Mouse (Mus musculus): Measurements from ENCODE around the gene Plaa. TPM values are rescaled to one million over a fixed set of nuclear protein-coding genes. Genes with fewer than 3 reads are reported as not detected.
"Not testable (repeated sequence)": the region's sequence is repeated elsewhere in the genome, so short reads cannot be mapped to it uniquely, and the experiment has no call there.

Plaa gene
- 67.1 and 68.3 TPM in 2 replicates for polyA plus RNA-seq (2015; fragmentation: Nextera tagmentation; extraction: Ambion mirVana)

DNA sequence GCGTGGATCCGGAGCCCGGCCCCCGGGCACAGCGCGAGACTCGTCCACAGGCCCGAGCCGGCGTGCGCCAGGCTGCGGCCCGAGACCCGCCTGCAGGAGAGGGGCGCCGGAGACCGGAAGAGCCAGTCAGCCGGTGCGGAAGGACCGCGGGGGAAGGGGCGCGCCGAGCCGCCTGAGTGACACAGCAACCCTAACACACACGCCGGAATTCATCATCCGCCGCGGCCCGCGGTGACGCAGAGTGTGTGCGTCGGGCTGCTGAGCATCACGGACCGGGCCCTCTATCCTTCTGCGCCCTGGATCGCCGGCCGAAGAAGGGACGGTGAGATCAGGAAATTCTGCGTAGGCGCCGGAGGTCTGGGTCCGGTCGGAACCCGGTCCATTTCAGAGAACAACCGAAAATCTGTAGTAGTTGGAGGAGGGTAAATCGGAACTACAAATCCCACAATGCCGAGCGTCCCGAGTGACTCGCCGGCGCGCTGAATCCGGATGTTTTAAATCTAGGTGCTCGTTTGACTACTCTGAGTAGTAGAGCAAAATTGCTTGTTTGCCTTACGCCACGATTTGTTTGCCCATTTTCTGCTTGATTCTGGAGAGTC, at the start of gene Plaa:
Plaa (minus strand) TSS at position 214 of the 599 bp plus-strand sequence.
- Histone ChIP-seq H3K4me1 (peaks cover 17% of the 10 kb centered on the region), H3K9ac (peak within 1 kb of the TSS; percentile 96), H3K9me3 (no peaks in the 10 kb centered on the region), H3K27me3 (no peaks in the 10 kb centered on the region), H3K4me3 (peak within 1 kb of the TSS; percentile 66), H3K27ac (peak within 1 kb of the TSS; percentile 88), H3K4me2 (peak within 1 kb of the TSS; percentile 80), H3K36me3 (no peaks in the 10 kb centered on the region)
- peak; percentile 100 for ATAC-seq (ENCODE audit: insufficient number of reproducible peaks, insufficient read depth, low FRiP score, low TSS enrichment, low read depth)
- under 1% methylated on average over 61 of the region's 61 CpGs for WGBS

DNA sequence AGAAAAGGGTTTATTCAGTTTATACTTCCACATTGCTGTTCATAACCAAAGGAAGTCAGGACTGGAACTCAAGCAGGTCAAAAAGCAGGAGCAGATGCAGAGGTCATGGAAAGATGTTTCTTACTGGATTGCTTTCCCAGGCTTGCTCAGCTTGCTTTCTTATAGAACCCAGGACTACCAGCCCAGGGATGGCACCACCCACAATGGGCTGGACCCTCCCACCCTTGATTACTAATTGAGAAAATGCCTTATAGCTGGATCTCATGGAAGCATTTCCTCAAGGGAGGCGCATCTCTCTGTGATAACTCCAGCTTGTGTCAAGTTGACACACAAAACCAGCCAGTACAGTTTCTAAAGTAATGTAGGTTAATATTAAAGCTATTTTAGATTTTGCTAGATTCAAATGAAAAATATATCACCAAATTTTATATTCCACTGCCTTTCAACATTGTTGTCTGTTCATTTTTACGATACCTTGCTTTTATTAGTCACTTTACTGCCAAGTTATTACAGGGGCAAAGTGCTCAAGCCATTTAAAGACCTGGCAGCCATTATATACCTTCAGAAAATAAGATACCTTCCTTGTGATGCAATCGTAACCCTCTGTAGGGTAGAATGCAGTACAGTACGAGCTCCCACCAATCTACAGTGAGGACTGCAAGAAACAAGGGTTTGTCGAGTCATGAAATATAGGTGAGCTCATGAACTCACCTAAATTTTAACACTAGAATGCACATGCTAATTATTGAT, 47.6 kb upstream of the Plaa start:
- H3K36me3 ChIP-seq, result peaks cover 19% of the 10 kb centered on the region
- not testable (repeated sequence) for H3K9ac ChIP-seq; H3K4me2 ChIP-seq; H3K9me3 ChIP-seq; H3K4me1 ChIP-seq; H3K27ac ChIP-seq; ATAC-seq (ENCODE audit: insufficient number of reproducible peaks, insufficient read depth, low FRiP score, low TSS enrichment, low read depth); H3K4me3 ChIP-seq; H3K27me3 ChIP-seq
- WGBS, result 93% methylated on average over 5 of the region's 5 CpGs

DNA sequence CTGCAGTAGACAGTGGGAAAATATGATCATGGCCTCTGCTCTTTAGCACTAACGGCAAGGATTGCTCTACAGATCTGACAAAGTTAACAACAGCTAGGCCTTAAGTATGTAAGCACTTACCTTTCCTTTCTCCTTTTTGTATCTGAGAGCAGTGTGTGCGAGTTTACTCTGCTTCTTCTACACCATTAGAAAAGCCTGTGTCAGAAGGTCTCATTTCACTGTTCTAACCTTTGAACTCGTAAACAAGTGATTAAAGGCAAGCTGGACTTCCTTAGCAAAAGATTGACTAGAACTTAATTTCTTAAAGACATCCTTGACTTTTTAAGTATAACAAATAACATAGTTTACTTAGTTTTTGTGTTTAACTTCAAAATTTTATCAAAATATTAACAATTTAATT, 46.9 kb upstream of the Plaa start, which contains the start of gene Lrrc19:
Lrrc19 (minus strand) TSS at position 225 of the 400 bp plus-strand sequence.
- Histone ChIP-seq H3K4me2 (no peak within 1 kb of the TSS), H3K27me3 (no peaks in the 10 kb centered on the region), H3K9me3 (no peaks in the 10 kb centered on the region), H3K27ac (no peak within 1 kb of the TSS), H3K4me1 (no peaks in the 10 kb centered on the region), H3K9ac (no peak within 1 kb of the TSS), H3K36me3 (peaks cover 12% of the 10 kb centered on the region), H3K4me3 (no peak within 1 kb of the TSS)
- WGBS, result 89% methylated on average over 3 of the region's 3 CpGs
- ATAC-seq (ENCODE audit: insufficient number of reproducible peaks, insufficient read depth, low FRiP score, low TSS enrichment, low read depth), result no peak

DNA sequence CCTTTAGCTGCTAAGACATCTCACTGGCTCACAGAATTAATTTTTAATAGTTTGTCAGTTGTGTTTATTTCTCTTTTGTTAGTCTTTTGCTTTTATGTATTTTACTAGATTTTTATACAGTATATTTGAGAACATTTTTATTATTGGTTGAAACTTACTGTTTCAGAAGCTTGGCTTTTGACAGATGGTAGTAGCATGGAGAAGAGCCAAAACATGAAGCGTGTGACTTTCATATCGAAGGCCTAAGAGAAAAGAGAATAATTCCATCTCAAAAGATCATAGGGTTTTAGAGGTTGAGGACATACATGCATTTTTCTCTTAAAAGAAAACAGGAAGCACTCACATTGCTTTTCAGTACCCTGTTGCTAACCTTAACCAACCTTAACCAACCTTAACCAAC, 40.1 kb upstream of the Plaa start:
- H3K9me3 ChIP-seq, result no peaks in the 10 kb centered on the region
- H3K4me1 ChIP-seq, result no peaks in the 10 kb centered on the region
- H3K27ac ChIP-seq, result no peak overlapping the region
- peaks cover 3% of the 10 kb centered on the region; the same call in 1 of the 2 replicates for H3K36me3 ChIP-seq
- H3K27me3 ChIP-seq, result no peaks in the 10 kb centered on the region
- no peak overlapping the region for H3K9ac ChIP-seq
- no peak overlapping the region for H3K4me2 ChIP-seq
- 94% methylated on average over 2 of the region's 2 CpGs for WGBS
- no peak for ATAC-seq (ENCODE audit: insufficient number of reproducible peaks, insufficient read depth, low FRiP score, low TSS enrichment, low read depth)
- no peak overlapping the region for H3K4me3 ChIP-seq

DNA sequence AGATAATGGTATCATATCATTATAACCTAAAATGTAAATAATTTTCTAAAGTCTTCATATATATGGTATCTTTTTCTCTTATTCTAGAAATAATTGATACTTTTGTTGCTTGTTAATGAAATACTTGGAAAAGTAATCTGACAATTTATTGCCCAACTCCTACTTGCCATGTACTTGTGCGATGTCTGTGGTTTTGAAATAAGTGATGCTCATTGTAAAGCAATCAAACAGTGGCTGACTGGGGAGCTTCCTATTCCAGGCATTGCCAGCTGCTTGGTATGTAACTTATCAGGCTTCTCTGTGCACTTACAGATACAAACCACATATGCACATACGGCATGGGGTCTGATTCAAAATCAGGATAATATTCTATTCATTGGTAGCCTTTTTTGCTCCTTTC, 17.0 kb upstream of the Plaa start:
- WGBS, result 36% methylated on average over 2 of the region's 2 CpGs
- no peak for ATAC-seq (ENCODE audit: insufficient number of reproducible peaks, insufficient read depth, low FRiP score, low TSS enrichment, low read depth)
- Histone ChIP-seq H3K9me3 (no peaks in the 10 kb centered on the region), H3K27me3 (no peaks in the 10 kb centered on the region), H3K4me3 (no peak overlapping the region), H3K9ac (no peak overlapping the region), H3K4me1 (peaks cover 4% of the 10 kb centered on the region; the same call in 1 of the 2 replicates), H3K4me2 (no peak overlapping the region), H3K36me3 (peaks cover 15% of the 10 kb centered on the region), H3K27ac (no peak overlapping the region)

DNA sequence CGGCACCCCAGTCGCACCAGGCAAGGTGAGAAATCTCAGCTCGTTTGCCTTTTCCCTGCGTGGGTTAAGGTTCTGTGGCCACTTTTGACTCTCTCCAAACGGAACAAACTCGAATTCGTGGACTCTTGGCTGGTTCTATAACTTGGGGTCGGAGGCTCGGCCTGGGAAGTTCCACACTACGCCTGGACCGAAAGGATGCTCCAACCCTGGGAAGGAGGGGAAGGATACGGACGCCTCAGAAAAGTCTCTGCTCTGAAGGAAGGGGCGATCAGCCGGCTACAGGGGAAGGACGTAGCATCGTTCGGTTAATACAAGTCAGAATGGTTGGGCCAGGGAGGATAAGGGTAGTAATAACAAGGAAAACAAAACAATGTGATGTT, 11.6 kb upstream of the Plaa start:
- Histone ChIP-seq H3K4me2 (peak overlapping the region; percentile 73), H3K4me1 (peaks cover 4% of the 10 kb centered on the region; the same call in 1 of the 2 replicates), H3K27ac (peak overlapping the region; percentile 87), H3K9ac (peak overlapping the region; percentile 87), H3K27me3 (no peaks in the 10 kb centered on the region), H3K4me3 (peak overlapping the region; percentile 71), H3K36me3 (no peaks in the 10 kb centered on the region), H3K9me3 (no peaks in the 10 kb centered on the region)
- under 1% methylated on average over 18 of the region's 18 CpGs for WGBS
- ATAC-seq (ENCODE audit: insufficient number of reproducible peaks, insufficient read depth, low FRiP score, low TSS enrichment, low read depth), result peak; percentile 54

DNA sequence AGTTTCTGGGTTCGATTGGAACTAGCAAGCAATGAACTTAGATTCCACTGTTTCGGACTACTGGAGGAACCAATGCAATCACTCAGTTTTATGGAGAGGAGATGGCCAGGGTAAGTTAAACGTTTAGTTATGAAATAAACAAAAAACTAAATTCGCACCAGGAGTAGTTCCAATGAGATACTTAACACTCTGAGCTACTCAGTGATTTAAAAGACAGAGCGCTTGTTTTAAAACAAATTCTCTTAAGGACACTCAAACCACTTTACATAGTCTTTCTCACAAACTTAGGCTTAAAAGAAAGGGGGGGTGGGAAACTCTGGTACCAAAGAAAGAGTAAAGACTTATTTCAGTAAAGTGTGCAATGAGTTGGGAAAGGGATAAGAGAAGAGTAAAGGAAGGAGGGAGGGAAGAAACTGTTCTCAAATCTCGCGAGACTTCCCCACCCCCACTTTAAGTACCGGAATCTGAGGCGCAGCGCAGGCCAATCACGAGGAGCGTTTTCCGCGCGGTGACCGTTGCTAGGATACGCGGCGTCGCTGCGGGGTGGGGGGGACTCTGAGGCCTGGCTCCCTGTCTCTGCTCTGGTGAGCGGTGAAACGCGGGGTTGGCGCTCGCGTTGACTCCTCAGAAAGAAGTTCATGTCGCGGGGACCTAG, 11.1 kb upstream of the Plaa start, which contains the start of gene Ift74:
Ift74 (plus strand) TSS at position 520 of the 655 bp plus-strand sequence.
- H3K4me2 ChIP-seq, result peak within 1 kb of the TSS; percentile 73
- ATAC-seq (ENCODE audit: insufficient number of reproducible peaks, insufficient read depth, low FRiP score, low TSS enrichment, low read depth), result peak; percentile 99
- peak within 1 kb of the TSS; percentile 87 for H3K9ac ChIP-seq
- H3K9me3 ChIP-seq, result no peaks in the 10 kb centered on the region
- H3K36me3 ChIP-seq, result no peaks in the 10 kb centered on the region
- no peaks in the 10 kb centered on the region for H3K27me3 ChIP-seq
- peak within 1 kb of the TSS; percentile 87 for H3K27ac ChIP-seq
- WGBS, result 3% methylated on average over 29 of the region's 29 CpGs
- H3K4me3 ChIP-seq, result peak within 1 kb of the TSS; percentile 71
- H3K4me1 ChIP-seq, result peaks cover 4% of the 10 kb centered on the region; the same call in 1 of the 2 replicates

DNA sequence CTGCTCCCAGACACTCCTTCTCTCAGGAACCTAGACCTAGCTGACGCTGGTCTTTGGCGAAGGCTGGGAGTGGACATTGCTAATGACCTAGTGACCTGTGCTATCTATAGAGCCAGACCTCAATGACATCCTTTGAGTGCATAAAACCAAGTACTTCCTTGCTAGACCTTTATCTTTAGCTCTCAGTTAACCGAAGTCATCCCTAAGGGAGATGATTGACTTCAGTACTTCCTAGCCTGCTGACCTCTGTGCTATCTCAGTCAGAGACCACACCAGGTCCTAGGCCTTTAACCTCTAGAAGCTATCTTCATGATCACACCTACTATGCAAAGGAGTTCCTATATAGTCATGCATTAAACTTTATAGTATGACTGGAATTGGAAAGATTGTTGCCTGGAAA, 7.3 kb upstream of the Plaa start:
- no peak overlapping the region for H3K4me3 ChIP-seq
- H3K27me3 ChIP-seq, result no peaks in the 10 kb centered on the region
- H3K4me1 ChIP-seq, result peaks cover 1% of the 10 kb centered on the region; the same call in 1 of the 2 replicates
- WGBS, result 63% methylated on average over 3 of the region's 3 CpGs
- ATAC-seq (ENCODE audit: insufficient number of reproducible peaks, insufficient read depth, low FRiP score, low TSS enrichment, low read depth), result no peak
- H3K36me3 ChIP-seq, result no peaks in the 10 kb centered on the region
- no peak overlapping the region for H3K4me2 ChIP-seq
- H3K27ac ChIP-seq, result no peak overlapping the region
- no peak overlapping the region for H3K9ac ChIP-seq
- H3K9me3 ChIP-seq, result no peaks in the 10 kb centered on the region

DNA sequence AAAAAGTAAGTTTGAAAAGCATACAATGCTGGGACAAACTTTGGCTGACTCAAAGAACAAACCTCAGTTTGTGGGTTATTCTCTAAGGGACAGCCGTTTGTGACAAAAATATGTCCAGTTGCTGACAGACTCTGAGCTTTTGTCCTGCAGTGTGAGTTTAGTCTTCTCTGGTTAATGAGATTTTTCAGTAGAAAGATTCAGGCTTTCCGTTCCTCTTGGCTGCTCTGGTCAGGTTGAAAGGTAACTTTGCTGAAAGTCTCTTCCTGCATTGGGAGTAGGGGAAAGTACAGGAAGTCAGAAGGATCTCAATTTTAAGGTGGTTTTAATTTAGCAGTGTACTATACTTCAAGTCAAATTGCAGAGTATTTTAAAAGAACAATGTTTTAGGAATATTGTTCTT, 2.5 kb upstream of the Plaa start:
- no peak overlapping the region for H3K27ac ChIP-seq
- H3K9me3 ChIP-seq, result no peaks in the 10 kb centered on the region
- no peak for ATAC-seq (ENCODE audit: insufficient number of reproducible peaks, insufficient read depth, low FRiP score, low TSS enrichment, low read depth)
- H3K9ac ChIP-seq, result no peak overlapping the region
- H3K36me3 ChIP-seq, result no peaks in the 10 kb centered on the region
- no peak overlapping the region for H3K4me2 ChIP-seq
- H3K4me1 ChIP-seq, result peaks cover 15% of the 10 kb centered on the region
- no peaks in the 10 kb centered on the region for H3K27me3 ChIP-seq
- no peak overlapping the region for H3K4me3 ChIP-seq
- 90% methylated on average over 2 of the region's 2 CpGs for WGBS

DNA sequence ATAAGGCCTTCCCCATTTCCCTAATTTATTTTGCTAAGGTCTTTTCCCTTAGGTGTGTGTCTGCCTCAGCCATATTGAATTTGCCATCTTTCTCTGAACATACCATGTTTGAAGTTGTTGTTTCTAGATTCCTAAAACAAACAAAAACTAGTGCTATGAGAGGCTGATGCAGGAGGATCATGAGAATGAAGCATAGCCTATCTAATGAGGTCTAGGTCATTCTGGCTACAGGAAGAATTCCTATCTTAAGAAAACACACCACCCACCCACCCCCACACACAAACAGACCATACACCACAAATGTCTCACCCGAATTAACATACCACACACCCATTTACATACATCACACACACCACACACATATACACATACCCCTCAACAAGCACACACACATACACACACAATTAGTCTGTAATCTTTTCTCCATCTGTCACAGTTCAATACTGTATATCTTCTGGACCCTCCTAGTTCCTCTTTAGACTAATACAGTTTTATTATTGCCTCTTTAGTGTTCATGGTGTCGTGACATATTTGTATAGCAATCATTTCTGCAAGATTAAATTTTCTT, 1.5 kb upstream of the Plaa start:
- WGBS, result 87% methylated on average over 2 of the region's 2 CpGs
- Histone ChIP-seq H3K4me1 (peaks cover 17% of the 10 kb centered on the region), H3K27ac (no peak overlapping the region), H3K9me3 (no peaks in the 10 kb centered on the region), H3K4me3 (no peak overlapping the region), H3K9ac (no peak overlapping the region), H3K27me3 (no peaks in the 10 kb centered on the region), H3K4me2 (peak overlapping the region; percentile 80), H3K36me3 (no peaks in the 10 kb centered on the region)
- ATAC-seq (ENCODE audit: insufficient number of reproducible peaks, insufficient read depth, low FRiP score, low TSS enrichment, low read depth), result no peak

DNA sequence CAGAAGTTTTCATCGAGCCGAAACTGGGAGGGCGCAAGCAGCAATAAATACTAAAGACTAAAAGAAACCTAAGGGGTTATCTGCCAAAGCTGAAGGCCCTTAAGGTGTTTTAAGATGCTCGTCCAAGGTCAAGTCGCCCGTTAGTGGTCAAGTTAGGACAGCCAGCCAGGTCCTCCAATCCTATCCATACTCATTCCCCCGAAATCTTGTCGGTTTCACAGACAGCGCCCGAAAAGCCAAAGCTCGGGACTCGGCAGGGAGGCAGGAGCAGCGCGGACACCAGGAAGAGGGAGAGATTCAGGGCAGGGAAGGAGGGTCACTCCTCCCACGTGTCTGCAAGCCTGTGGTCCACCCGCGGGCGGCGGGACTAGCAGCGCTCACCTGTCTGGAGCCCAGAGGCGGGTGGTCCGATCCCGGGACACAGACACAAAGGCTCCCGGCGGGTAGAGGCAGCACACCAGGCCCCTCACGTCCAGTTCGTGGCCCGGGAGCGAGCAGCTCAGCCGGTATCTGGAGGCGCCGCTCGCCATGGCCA, 481 bp downstream of the Plaa start:
- H3K27me3 ChIP-seq, result no peaks in the 10 kb centered on the region
- WGBS, result under 1% methylated on average over 33 of the region's 33 CpGs
- H3K4me3 ChIP-seq, result peak overlapping the region; percentile 66
- H3K36me3 ChIP-seq, result no peaks in the 10 kb centered on the region
- H3K9me3 ChIP-seq, result no peaks in the 10 kb centered on the region
- peak overlapping the region; percentile 80 for H3K4me2 ChIP-seq
- peak overlapping the region; percentile 96 for H3K9ac ChIP-seq
- peak overlapping the region; percentile 88 for H3K27ac ChIP-seq
- peaks cover 17% of the 10 kb centered on the region for H3K4me1 ChIP-seq
- no peak for ATAC-seq (ENCODE audit: insufficient number of reproducible peaks, insufficient read depth, low FRiP score, low TSS enrichment, low read depth)
